Mouse (Mus musculus): ENCODE results near the gene Nostrin.

DNA sequence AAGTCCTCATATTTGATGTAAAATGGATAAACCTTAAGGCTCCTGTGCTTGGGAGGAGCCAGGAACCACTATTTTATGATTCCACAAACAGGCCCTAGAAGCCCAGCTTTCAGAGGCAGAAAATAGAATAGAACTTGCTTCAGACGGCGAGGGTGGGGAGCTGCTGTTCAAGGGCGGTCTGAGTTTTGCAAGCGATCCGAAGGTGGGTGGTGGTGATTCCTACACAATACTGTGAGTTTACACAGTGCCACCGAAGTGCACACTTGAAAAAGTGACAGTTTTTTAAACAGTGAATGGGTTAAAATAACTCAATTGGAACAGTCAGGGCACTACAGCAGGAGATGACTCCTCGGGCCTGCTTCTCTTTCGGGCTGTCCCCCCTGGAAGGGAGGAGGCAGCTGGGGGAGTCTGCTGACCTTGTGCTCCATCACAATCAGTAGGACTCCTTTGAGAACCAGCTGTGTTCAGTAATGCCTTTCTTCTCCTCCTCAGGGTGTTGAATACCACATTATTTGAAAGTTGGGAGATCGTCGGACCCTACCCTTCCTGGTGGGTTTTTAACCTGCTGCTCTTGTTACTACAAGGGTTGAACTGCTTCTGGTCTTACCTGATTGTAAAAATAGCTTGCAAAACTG, 31.0 kb upstream of the Nostrin start:
- TF ChIP-seq CTCF (IDR thresholded peaks at IDR 0.05; ENCODE audit: borderline replicate concordance, insufficient read depth, low read length) (no peak), POLR2A (IDR thresholded peaks at IDR 0.05; ENCODE audit: low read depth, low read length) (no peak)
